18 mouse cellular contexts compared by ENCODE assay signal in genomic region chr1:162210529-162210928, GRCm38 (mm10).
A peak's percentile ranks its signal among the peaks of the same experiment; 100 is the strongest.
DNase-seq lines count a peak whose midpoint lies in the region; ATAC-seq lines count a peak whose summit lies in the region.
"Had no signal": no experiment of that assay in that cellular context is flagged by ENCODE, and none has a peak within 500 bp of the region (broad histone marks: within the 10 kb centered on the region; RNA-seq: fewer than 3 reads in every experiment).

No protein-coding gene starts in this region.

- ATAC-seq in neural tube, embryonic 15.5 days (ENCODE audit: low FRiP score), result no peak
- no peak for ATAC-seq in limb, embryonic 13.5 days (ENCODE audit: low FRiP score, low read depth)
- ATAC-seq in forebrain, embryonic 14.5 days, result no peak
- ATAC-seq: lung, postnatal 0 days had no signal

- no peaks in the 10 kb centered on the region for H3K36me3 ChIP-seq in neural tube, embryonic 15.5 days
- no peaks in the 10 kb centered on the region for H3K36me3 ChIP-seq in limb, embryonic 13.5 days
- no peaks in the 10 kb centered on the region for H3K36me3 ChIP-seq in forebrain, embryonic 14.5 days (ENCODE audit: control insufficient read depth, insufficient read depth, low read length)
- H3K36me3 ChIP-seq: forebrain, embryonic 12.5 days; liver, embryonic 15.5 days; neural tube, embryonic 12.5 days had no signal

- H3K27me3 ChIP-seq in neural tube, embryonic 15.5 days (replicated peaks), result no peaks in the 10 kb centered on the region
- H3K27me3 ChIP-seq in limb, embryonic 13.5 days, result no peaks in the 10 kb centered on the region
- no peaks in the 10 kb centered on the region for H3K27me3 ChIP-seq in forebrain, embryonic 14.5 days (replicated peaks; ENCODE audit: control insufficient read depth, insufficient read depth, low read length)
- H3K27me3 ChIP-seq: liver, embryonic 15.5 days; neural tube, embryonic 12.5 days had no signal

- WGBS in neural tube, embryonic 15.5 days, result 30% methylated on average over 2 of the region's 2 CpGs
- 61% methylated on average over 2 of the region's 2 CpGs for WGBS in limb, embryonic 13.5 days
- 34% methylated on average over 2 of the region's 2 CpGs for WGBS in forebrain, embryonic 14.5 days

- DNase-seq in heart, adult 11 months, result peak; percentile 72
- DNase-seq in heart, adult 9 months (ENCODE audit: low spot score in 2 of 2), result no peak
- DNase-seq in neural tube, embryonic 10.5 days (ENCODE audit: extremely low spot score, low spot score), result peak; percentile 3
- DNase-seq in layer of hippocampus, adult 8-10 months (ENCODE audit: low spot score in 2 of 2), result no peak
- DNase-seq in urinary bladder, postnatal 36 days (ENCODE audit: low spot score in 2 of 2), result no peak
- DNase-seq in forebrain, embryonic 14.5 days (ENCODE audit: low spot score), result no peak
- DNase-seq: adrenal gland, adult 2 months; cerebellum, adult 2 months; kidney, adult 18-20 months; right cerebral cortex, postnatal 14 days; spleen, adult 18-20 months had no signal

- H3K27ac ChIP-seq in neural tube, embryonic 15.5 days (replicated peaks), result no peak overlapping the region
- peak overlapping the region; percentile 77 for H3K27ac ChIP-seq in limb, embryonic 13.5 days
- no peak overlapping the region for H3K27ac ChIP-seq in forebrain, embryonic 14.5 days (ENCODE audit: low read depth, low read length)
- H3K27ac ChIP-seq: forebrain, embryonic 12.5 days; kidney, postnatal 0 days; liver, embryonic 15.5 days; neural tube, embryonic 12.5 days had no signal

- no peak overlapping the region for H3K4me2 ChIP-seq in neural tube, embryonic 15.5 days
- no peak overlapping the region for H3K4me2 ChIP-seq in limb, embryonic 13.5 days (replicated peaks)
- no peak overlapping the region for H3K4me2 ChIP-seq in forebrain, embryonic 14.5 days (ENCODE audit: low read length)
- H3K4me2 ChIP-seq: liver, embryonic 15.5 days had no signal

- no peak overlapping the region for H3K4me3 ChIP-seq in neural tube, embryonic 15.5 days (replicated peaks)
- H3K4me3 ChIP-seq in limb, embryonic 13.5 days, result no peak overlapping the region
- no peak overlapping the region for H3K4me3 ChIP-seq in forebrain, embryonic 14.5 days (ENCODE audit: low read depth, low read length)
- H3K4me3 ChIP-seq: forebrain, embryonic 12.5 days; liver, embryonic 15.5 days; neural tube, embryonic 12.5 days had no signal

- H3K9ac ChIP-seq in neural tube, embryonic 15.5 days (replicated peaks), result no peak overlapping the region
- no peak overlapping the region for H3K9ac ChIP-seq in limb, embryonic 13.5 days
- H3K9ac ChIP-seq in forebrain, embryonic 14.5 days (ENCODE audit: low read length), result no peak overlapping the region
- H3K9ac ChIP-seq: forebrain, embryonic 12.5 days; liver, embryonic 15.5 days; neural tube, embryonic 12.5 days had no signal

- peaks cover 9% of the 10 kb centered on the region; the same call in 1 of the 2 replicates for H3K4me1 ChIP-seq in neural tube, embryonic 15.5 days
- peaks cover 69% of the 10 kb centered on the region for H3K4me1 ChIP-seq in limb, embryonic 13.5 days
- H3K4me1 ChIP-seq in forebrain, embryonic 14.5 days (ENCODE audit: control insufficient read depth, insufficient read depth, low read length), result peaks cover 7% of the 10 kb centered on the region
- H3K4me1 ChIP-seq: liver, embryonic 15.5 days had no signal

- H3K9me3 ChIP-seq in neural tube, embryonic 15.5 days (replicated peaks), result no peaks in the 10 kb centered on the region
- H3K9me3 ChIP-seq in limb, embryonic 13.5 days, result no peaks in the 10 kb centered on the region
- no peaks in the 10 kb centered on the region for H3K9me3 ChIP-seq in forebrain, embryonic 14.5 days (replicated peaks; ENCODE audit: control insufficient read depth, low read length)
- H3K9me3 ChIP-seq: forebrain, embryonic 12.5 days; liver, embryonic 15.5 days; neural tube, embryonic 12.5 days had no signal

Comparison
In these comparisons a context has a peak if more than half of its experiments do, and no peak if none do; other contexts are left out.
1. DNase-seq: peak in heart, adult 11 months (single experiment) and neural tube, embryonic 10.5 days (single experiment); none in heart, adult 9 months (0 of 2), layer of hippocampus, adult 8-10 months (0 of 2), urinary bladder, postnatal 36 days (0 of 2) and forebrain, embryonic 14.5 days (single experiment).